Mouse (Mus musculus) lung, postnatal 4 days (tissue): ENCODE data around the gene Trp53i13.

Experiments used
- DNase-seq, 2 experiments: peaks; one replicate each; pipeline ENCODE4 v3.0.0; 2021

Gene Trp53i13

GRCm38 (mm10) chr11:77461856-77462255 is 53.9 kb downstream of the Trp53i13 start:
- no peak for DNase-seq
